Mouse (Mus musculus) duodenum, adult 2 months (tissue): ENCODE results near the gene Pjvk. TPM values are rescaled to one million over a fixed set of nuclear protein-coding genes. Genes with fewer than 3 reads are reported as not detected.

Experiments
- polyA plus RNA-seq: library from polyadenylated mRNA; depleted of rRNA; stranded (reverse); fragments of >200 nt; gene quantifications from 2 replicates; pipeline ENCODE4 v1.2.3, GENCODE M21; 2012; ENCODE audit warnings: low replicate concordance; rRNA removed

The Pjvk gene
- polyA plus RNA-seq = not detected in 2 replicates

DNA sequence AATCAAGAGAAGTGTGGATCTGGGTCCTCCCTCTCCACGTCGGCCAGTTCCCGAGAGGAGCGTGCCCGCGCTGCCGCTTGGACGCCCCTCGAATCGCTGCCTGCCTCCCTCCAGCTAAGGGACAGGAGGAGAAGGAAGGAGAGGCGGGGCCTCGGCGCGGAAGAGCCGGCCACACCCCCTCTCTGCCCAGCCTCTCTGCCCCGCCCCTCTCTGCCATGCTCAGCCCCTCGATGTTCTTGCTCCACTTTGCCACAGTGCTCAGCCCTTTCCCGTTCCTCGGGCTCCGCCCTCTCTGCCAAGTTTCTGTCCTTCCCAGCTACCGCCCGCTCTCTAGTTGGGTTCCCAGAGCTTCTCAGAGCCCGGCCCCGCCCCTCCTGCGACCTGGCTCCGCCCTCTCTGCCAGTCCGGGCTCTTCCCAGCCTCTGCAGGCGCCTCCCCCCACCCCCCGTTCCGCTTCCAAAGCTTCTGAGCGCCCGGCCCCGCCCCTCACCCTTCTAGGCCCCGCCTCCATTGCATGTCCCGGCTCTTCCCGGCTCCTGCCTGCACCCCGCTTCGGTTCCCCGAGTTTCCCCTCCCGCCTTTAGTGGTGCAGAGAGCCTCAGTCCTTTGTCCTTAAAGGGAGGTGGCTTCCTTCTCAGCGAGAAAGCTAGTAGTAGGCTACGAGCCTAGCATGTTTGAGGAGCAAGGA is at the start of gene Pjvk, which contains the start of gene Prkra:
Gene Pjvk (plus strand): TSS at position 594 of the 688 bp plus-strand sequence.
Gene Prkra (minus strand): TSS at position 133 of the 688 bp plus-strand sequence.

DNA sequence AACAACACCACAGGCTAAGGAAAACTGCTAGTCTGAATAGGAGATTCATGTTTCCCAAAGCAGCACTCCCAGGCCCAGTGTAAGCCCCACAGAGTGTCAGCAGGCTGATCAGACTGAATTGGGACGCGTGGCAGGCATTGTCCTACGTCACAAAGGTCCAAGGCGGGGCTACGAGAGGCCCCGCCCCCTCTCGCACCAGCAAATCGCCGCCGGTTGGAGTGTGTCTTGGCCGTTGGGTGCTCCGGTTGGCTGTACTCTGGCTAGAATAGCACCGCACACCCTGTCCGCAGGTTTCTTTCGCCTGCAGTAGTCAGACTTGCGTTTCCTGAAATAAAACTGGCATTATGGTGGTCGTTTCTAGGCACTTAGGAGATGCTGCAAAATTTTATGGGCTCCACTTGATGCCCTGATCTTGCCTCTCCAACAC is 24.7 kb downstream of the Pjvk start, which contains the start of gene Fkbp7:
Gene Fkbp7 (minus strand): TSS at position 151 of the 427 bp plus-strand sequence.

DNA sequence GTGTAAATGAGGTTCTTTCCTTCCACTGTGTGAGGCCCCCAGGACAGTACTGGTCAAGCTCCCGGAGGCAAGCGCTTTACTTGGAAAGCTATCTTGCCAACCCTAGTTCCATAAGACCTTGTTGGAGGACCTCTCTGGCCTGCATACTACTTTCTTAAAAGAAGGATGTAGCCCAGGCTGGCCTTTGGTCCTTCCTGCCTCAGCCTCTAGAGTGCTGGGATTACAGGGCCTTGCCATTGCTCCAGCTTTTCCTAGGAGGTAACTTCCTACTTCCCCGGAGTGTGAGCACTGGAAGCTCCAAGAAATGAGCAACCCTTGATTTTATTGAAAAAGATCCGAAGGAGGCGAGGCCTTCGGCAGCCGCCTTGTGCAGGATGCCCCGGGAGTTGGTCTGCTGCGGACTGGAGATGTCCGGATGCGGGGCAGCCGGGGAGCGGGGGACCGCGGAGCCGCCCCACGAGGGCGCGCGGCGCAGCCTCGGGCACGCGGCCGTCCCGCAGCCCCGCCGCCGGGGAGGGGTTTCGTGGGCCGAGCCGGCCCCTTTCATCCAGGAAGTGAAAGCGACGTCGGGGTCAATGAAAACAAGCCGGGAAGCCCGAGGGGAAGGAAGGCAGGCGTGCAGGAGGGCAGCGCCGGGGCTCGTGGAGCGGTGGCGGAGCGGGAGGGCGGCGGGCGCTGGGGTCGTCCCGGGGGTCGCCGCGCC is 26.6 kb downstream of the Pjvk start, which contains the start of gene Plekha3:
Gene Plekha3 (plus strand): TSS at position 557 of the 703 bp plus-strand sequence.

Other genes starting within 250 kb of the Pjvk start
- gene Osbpl6, start 242.0 kb upstream of the Pjvk start, polyA plus RNA-seq = 71.3 and 140 TPM in 2 replicates
- gene Prkra, start 461 bp upstream of the Pjvk start, polyA plus RNA-seq = 11.9 and 16.8 TPM in 2 replicates
- gene Fkbp7, start 24.6 kb downstream of the Pjvk start, polyA plus RNA-seq = not detected in 2 replicates
- 3.9 and 5.1 TPM in 2 replicates for gene Plekha3, start 26.8 kb downstream of the Pjvk start, polyA plus RNA-seq